Mouse (Mus musculus): Measurements from ENCODE around the gene Hoxb9.

DNA sequence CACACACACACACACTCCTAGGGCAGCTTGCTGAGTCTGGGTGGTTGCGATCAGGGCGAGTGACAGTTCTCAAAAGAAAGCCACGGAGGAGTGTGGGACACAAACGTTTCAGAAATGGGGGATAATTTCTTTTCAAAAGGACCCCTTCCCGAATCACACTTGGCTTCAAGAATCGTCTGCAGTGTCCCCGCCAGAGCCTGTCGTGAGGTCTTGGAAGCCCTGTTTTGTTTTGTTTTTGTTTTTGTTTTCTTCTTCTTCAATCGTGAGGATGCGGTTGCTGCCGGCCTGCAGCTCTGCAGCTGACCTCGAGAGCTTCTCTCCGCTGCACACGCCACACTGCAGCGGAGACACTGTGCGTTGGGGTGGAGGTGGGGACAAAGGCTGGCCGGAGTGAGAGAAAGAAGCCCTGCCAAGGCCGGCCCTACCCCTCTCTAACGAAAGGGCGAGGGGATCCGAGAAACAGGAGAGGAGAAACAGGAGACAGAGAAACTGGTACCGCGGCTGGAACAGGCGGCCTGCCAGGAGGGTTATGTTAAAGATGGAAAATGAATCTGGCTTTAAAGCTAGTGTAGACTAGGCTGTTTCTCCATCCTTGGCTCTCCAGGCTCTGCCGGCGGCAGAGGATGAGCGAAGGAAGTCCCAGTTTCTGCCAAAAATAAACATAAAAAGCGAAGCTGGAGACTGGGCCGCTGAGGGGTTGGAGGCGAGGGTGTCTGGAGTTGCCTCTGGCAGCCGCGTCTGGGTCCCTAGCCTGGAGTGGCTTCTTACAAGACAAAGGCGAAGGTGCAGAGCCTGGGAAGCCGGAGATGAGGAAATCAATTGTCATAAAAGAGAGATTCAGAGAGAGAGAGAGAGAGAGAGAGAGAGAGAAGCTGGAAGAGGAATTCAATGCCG is 6.1 kb downstream of the Hoxb9 start:
- no peak for TF ChIP-seq ZC3H11A (IDR thresholded peaks at IDR 0.05; ENCODE audit: borderline replicate concordance, low read depth, low read length)
- TF ChIP-seq MAFK (IDR thresholded peaks at IDR 0.05; ENCODE audit: insufficient read depth, low read depth, low read length), result no peak
- TF ChIP-seq HCFC1 (IDR thresholded peaks at IDR 0.05; ENCODE audit: borderline replicate concordance, insufficient read depth, low read length), result no peak

Data from ES-E14 (cell line).